Mouse (Mus musculus) MN1 (cell line): ENCODE results near the gene Olfr215.
"Not testable (repeated sequence)": the region's sequence is repeated elsewhere in the genome, so short reads cannot be mapped to it uniquely, and the experiment has no call there.

Experiments
- DNase-seq: peaks from one replicate; pipeline ENCODE4 v3.0.0-alpha.2; 2016; ENCODE audit warnings: low spot score

The Olfr215 gene

GRCm38 (mm10) chr6:116584095-116584494 lies at the start of gene Olfr215:
TSS of gene Olfr215 (minus strand) at chr6:116584195.
- DNase-seq = no peak

- peak; percentile 62 for DNase-seq
Measured at GRCm38 (mm10) chr6:116632129-116632528, 48.1 kb upstream of the Olfr215 start.

GRCm38 (mm10) chr6:116629766-116630165 lies 45.8 kb upstream of the Olfr215 start:
- DNase-seq = peak; percentile 52

GRCm38 (mm10) chr6:116628539-116629171 lies 44.7 kb upstream of the Olfr215 start, which contains the start of gene Zfp422:
TSS of gene Zfp422 (minus strand) at chr6:116628999.
- DNase-seq = peak; percentile 75

- no peak for DNase-seq
Measured at GRCm38 (mm10) chr6:116628095-116628494, 44.1 kb upstream of the Olfr215 start.

GRCm38 (mm10) chr6:116626417-116626816 lies 42.4 kb upstream of the Olfr215 start:
- not testable (repeated sequence) for DNase-seq

- no peak for DNase-seq
Measured at GRCm38 (mm10) chr6:116621318-116622023, 37.5 kb upstream of the Olfr215 start.

GRCm38 (mm10) chr6:116618073-116618472 lies 34.1 kb upstream of the Olfr215 start:
- DNase-seq = no peak

GRCm38 (mm10) chr6:116615719-116616118 lies 31.7 kb upstream of the Olfr215 start:
- DNase-seq = no peak

- no peak for DNase-seq
Measured at GRCm38 (mm10) chr6:116607230-116607629, 23.2 kb upstream of the Olfr215 start.

GRCm38 (mm10) chr6:116600969-116601368 lies 17.0 kb upstream of the Olfr215 start:
- DNase-seq = not testable (repeated sequence)

GRCm38 (mm10) chr6:116569834-116570233 lies 14.2 kb downstream of the Olfr215 start:
- peak; percentile 34 for DNase-seq

GRCm38 (mm10) chr6:116554952-116555351 lies 29.0 kb downstream of the Olfr215 start:
- no peak for DNase-seq

GRCm38 (mm10) chr6:116553935-116554334 lies 30.1 kb downstream of the Olfr215 start, which contains the start of gene Olfr214:
TSS of gene Olfr214 (plus strand) at chr6:116554235.
- DNase-seq = no peak

- DNase-seq = not testable (repeated sequence)
Measured at GRCm38 (mm10) chr6:116550841-116551240, 33.2 kb downstream of the Olfr215 start, which contains the start of gene Gm5580. TSS of gene Gm5580 (plus strand) at chr6:116551141.

- no peak for DNase-seq
Measured at GRCm38 (mm10) chr6:116542500-116542899, 41.5 kb downstream of the Olfr215 start.

- DNase-seq = no peak
Measured at GRCm38 (mm10) chr6:116538156-116538555, 45.8 kb downstream of the Olfr215 start, which contains the start of gene Olfr213. TSS of gene Olfr213 (plus strand) at chr6:116538456.
